Mouse (Mus musculus) embryonic facial prominence, embryonic 13.5 days (tissue): ENCODE measurements around the gene Fgd1. TPM values are rescaled to one million over a fixed set of nuclear protein-coding genes. Genes with fewer than 3 reads are reported as not detected.

Experiments
- ATAC-seq: fragments of 200-750 bp; cut with Nextera tagmentation; 2 replicates; pipeline ENCODE4 v1.8.0; 2017; ENCODE audit warnings: low read depth; ENCODE audit not compliant: insufficient number of reproducible peaks, insufficient read depth, low FRiP score, low TSS enrichment
- H3K27ac ChIP-seq: fragments of 300-500 bp; sonication (generic); 2 replicates; pipeline ENCODE4 v1.5.1; 2015; ENCODE audit warnings: moderate library complexity, mild to moderate bottlenecking, inconsistent platforms
- H3K27me3 ChIP-seq: fragments of 300-500 bp; sonication (generic); 2 replicates; pipeline ENCODE4 v1.6.1; 2015; ENCODE audit warnings: mild to moderate bottlenecking, inconsistent platforms
- H3K36me3 ChIP-seq: fragments of 300-500 bp; sonication (generic); 2 replicates; pipeline ENCODE4 v1.6.1; 2015; ENCODE audit warnings: mild to moderate bottlenecking, inconsistent platforms
- H3K4me1 ChIP-seq: fragments of 300-500 bp; sonication (generic); 2 replicates; pipeline ENCODE4 v1.6.1; 2015; ENCODE audit warnings: inconsistent platforms
- H3K4me2 ChIP-seq: fragments of 300-500 bp; sonication (generic); 2 replicates; pipeline ENCODE4 v1.6.1; 2015; ENCODE audit warnings: moderate library complexity, mild to moderate bottlenecking, inconsistent platforms
- H3K4me3 ChIP-seq: fragments of 300-500 bp; sonication (generic); 2 replicates; pipeline ENCODE4 v1.5.1; 2015; ENCODE audit warnings: mild to moderate bottlenecking, inconsistent platforms
- H3K9ac ChIP-seq: fragments of 300-500 bp; sonication (generic); 2 replicates; pipeline ENCODE4 v1.6.1; 2015; ENCODE audit warnings: mild to moderate bottlenecking, inconsistent platforms
- H3K9me3 ChIP-seq: fragments of 300-500 bp; sonication (generic); 2 replicates; pipeline ENCODE4 v1.6.1; 2016; ENCODE audit warnings: inconsistent platforms
- WGBS: fragments of 180-500 bp; shearing (Covaris S2); methylation state at CpG from one replicate; pipeline ENCODE4 v1.1.7; 2015; ENCODE audit warnings: mixed read lengths; 5-methylcytosine and 5-hydroxymethylcytosine counted together
- polyA plus RNA-seq: library from polyadenylated mRNA; unstranded; fragments of >200 nt; fragmentation: Nextera tagmentation; extraction: Ambion mirVana; gene quantifications from 2 replicates; pipeline ENCODE4 v1.2.1, GENCODE M21; 2015

The Fgd1 gene
- polyA plus RNA-seq, 1 experiment from 2014 or later: 15.9 TPM

DNA sequence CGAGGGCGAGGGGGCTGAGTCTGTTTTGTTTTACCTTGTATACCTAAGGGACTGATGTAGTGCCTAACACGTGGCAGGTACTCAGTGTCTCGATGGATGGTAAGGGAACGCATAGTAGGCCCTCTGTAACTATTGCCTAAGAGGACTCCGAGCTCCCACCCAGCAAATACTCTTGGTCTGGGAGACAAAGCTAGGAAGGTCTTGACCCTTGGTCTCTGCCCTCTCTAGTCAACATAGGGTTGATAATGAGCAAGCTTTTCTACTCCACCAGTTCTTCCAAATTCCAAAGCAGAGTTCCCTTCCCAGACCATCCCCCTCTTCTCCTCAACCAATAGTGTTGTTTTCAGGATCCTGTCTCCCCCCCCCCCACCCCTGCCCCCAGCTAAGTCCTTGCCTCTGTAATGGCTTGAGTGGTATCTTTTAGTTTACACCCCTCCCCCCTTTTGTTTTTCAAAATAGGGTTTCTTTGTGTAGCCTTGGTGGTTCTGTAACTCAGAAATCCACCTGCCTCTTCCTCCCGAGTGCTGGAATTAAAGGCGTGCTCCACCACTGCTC, 3.8 kb downstream of the Fgd1 start:
- Histone ChIP-seq H3K27me3 (no peaks in the 10 kb centered on the region; the same call in 1 of the 2 replicates), H3K4me2 (peak overlapping the region; percentile 68), H3K9ac (0 out of 2 replicates have a peak overlapping the region, but pooled peaks have one; percentile 89), H3K9me3 (no peaks in the 10 kb centered on the region), H3K36me3 (no peaks in the 10 kb centered on the region), H3K4me1 (peaks cover 33% of the 10 kb centered on the region), H3K27ac (no peak overlapping the region), H3K4me3 (peak overlapping the region; percentile 65; the same call in 1 of the 2 replicates)
- ATAC-seq: no peak
- 52% methylated on average over 8 of the region's 8 CpGs for WGBS

DNA sequence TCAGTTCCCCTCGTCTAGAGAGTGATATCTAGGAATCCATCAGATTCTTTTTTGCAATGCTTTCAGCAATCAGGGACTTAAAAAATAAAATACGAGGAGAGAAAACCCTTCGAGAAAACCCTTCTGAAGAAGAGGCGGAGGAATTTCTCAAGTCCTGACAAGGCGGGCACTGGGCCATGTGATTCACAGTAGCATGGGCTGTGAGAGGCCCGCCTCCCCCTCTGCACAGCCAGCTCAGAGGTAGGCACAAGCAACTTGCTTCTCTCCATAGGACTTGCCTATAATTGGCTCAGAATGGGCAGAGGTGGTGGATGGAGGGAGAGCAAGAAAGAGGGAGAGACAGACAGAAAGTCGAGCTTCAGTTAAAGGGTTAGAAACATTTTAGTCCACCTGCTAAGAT, 4.4 kb downstream of the Fgd1 start:
- Histone ChIP-seq H3K27me3 (no peaks in the 10 kb centered on the region; the same call in 1 of the 2 replicates), H3K36me3 (no peaks in the 10 kb centered on the region), H3K4me1 (peaks cover 33% of the 10 kb centered on the region), H3K9ac (no peak overlapping the region), H3K4me2 (no peak overlapping the region), H3K4me3 (no peak overlapping the region), H3K27ac (no peak overlapping the region), H3K9me3 (no peaks in the 10 kb centered on the region)
- no peak for ATAC-seq
- 75% methylated on average over 7 of the region's 7 CpGs for WGBS

DNA sequence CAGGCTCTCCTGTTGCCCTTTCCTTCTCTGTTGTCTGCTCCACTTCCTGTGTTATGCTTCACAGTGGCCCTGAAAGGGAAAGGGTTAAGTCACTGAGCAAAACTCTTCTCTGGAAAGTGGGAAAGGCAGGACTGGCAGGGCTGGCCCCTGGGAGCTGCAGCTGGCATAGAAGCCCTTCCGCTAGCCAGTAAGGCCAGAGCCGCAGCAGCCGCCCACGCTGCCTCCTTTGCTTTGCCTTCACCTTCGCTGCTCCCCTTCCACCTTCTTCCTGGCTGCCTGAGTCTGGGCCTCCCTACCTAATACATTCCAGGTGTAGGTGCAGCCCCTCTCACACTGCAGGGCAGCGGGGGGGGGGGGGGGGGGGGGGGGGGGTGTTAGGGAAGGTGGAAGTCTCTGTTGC, 8.5 kb downstream of the Fgd1 start:
- peak overlapping the region; percentile 37 for H3K4me2 ChIP-seq
- peak overlapping the region; percentile 60; the same call in 1 of the 2 replicates for H3K27ac ChIP-seq

DNA sequence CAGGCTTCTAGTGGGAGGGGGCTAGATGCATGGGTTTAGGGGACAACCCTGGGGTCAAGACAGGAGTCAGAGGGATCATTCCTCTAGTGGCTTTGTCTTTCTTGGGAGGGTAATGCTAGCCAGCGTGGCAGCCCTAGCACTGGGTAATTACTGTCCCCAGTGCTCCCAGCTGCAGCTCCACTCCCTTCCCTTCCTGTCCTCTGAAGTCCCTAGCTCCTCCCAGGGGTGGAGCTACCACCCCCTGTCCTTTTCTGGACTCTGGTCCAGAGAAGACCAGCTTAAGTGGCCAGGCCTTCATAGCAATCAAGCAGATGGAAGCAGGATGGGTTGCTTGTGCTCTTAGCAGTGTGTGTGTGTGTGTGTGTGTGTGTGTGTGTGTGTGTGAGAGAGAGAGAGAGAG, 9.6 kb downstream of the Fgd1 start:
- Histone ChIP-seq H3K27ac (no peak overlapping the region), H3K9ac (no peak overlapping the region), H3K4me2 (no peak overlapping the region), H3K4me1 (peaks cover 15% of the 10 kb centered on the region), H3K36me3 (no peaks in the 10 kb centered on the region), H3K9me3 (no peaks in the 10 kb centered on the region), H3K27me3 (peaks cover 7% of the 10 kb centered on the region; the same call in 1 of the 2 replicates), H3K4me3 (no peak overlapping the region)
- no peak for ATAC-seq
- 30% methylated on average over 1 of the region's 1 CpGs for WGBS

More for the DNA sequence above, 8.5 kb downstream of the Fgd1 start:
- ATAC-seq: no peak
- H3K9me3 ChIP-seq: no peaks in the 10 kb centered on the region
- peaks cover 22% of the 10 kb centered on the region for H3K4me1 ChIP-seq
- H3K4me3 ChIP-seq: peak overlapping the region; percentile 9; the same call in 1 of the 2 replicates
- H3K9ac ChIP-seq: no peak overlapping the region
- WGBS: 40% methylated on average over 5 of the region's 6 CpGs
- H3K27me3 ChIP-seq: peaks cover 7% of the 10 kb centered on the region; the same call in 1 of the 2 replicates
- no peaks in the 10 kb centered on the region for H3K36me3 ChIP-seq

DNA sequence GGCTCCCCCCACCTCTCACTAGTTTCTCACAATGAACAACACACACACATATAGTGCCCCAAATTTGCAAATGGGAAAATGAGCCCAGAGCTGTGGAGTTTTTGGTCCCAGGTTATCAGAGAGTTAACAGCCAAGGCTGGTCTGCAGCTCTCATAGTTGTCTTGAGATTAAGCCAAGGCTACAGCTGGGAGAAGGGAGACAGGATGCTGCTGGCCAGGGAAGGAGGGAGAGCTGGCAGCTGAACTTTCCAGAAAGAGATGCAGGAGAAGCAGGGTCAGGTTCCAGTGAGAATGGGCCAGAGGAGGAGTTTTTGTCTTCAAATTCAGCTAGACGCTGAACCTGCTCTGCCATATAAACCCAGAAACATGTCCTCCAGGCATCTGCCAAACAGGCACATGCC, 13.4 kb downstream of the Fgd1 start:
- no peaks in the 10 kb centered on the region for H3K36me3 ChIP-seq
- no peak overlapping the region for H3K4me3 ChIP-seq
- no peak for ATAC-seq
- H3K9me3 ChIP-seq: no peaks in the 10 kb centered on the region
- peaks cover 7% of the 10 kb centered on the region; the same call in 1 of the 2 replicates for H3K27me3 ChIP-seq
- WGBS: 67% methylated on average over 1 of the region's 1 CpGs
- H3K27ac ChIP-seq: no peak overlapping the region
- H3K4me2 ChIP-seq: no peak overlapping the region
- peaks cover 2% of the 10 kb centered on the region for H3K4me1 ChIP-seq
- H3K9ac ChIP-seq: no peak overlapping the region

DNA sequence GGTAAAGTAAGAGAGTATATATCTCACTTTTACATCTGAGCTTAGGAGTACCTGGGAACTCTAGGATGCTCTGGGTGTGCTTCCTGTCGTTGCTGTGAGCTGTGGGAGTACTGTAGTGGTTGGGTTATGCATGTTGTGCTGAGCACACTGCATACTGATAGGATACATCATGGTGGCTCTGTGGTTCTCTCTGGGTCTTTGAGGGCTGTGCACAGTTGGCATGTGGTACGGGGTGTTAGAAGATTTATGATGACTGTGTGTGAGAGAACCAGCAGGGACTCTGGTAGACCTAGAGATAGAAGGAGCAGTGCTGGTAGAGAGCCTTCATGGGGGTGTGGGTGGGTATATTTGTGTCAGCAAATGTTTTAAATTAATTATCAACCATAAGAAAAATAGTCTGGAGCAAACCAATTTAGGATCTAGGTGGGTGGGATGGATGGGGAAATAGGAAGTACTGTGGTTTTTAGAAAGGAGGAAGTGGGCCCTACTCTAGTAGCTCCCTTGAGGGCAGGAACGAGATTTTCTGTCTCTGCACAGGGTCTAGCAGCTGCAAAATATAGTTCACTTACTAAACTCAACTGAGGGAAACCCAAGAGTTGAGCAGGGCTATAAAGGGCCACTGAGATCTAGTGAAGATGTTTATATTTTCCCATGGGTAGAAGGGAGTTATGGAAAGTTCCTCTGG, 15.8 kb downstream of the Fgd1 start:
- Histone ChIP-seq H3K4me2 (no peak overlapping the region), H3K36me3 (peaks cover 2% of the 10 kb centered on the region; the same call in 1 of the 2 replicates), H3K9me3 (no peaks in the 10 kb centered on the region), H3K27ac (no peak overlapping the region), H3K9ac (no peak overlapping the region), H3K4me1 (no peaks in the 10 kb centered on the region), H3K4me3 (no peak overlapping the region), H3K27me3 (peaks cover 10% of the 10 kb centered on the region)
- 71% methylated on average over 3 of the region's 3 CpGs for WGBS
- no peak for ATAC-seq

DNA sequence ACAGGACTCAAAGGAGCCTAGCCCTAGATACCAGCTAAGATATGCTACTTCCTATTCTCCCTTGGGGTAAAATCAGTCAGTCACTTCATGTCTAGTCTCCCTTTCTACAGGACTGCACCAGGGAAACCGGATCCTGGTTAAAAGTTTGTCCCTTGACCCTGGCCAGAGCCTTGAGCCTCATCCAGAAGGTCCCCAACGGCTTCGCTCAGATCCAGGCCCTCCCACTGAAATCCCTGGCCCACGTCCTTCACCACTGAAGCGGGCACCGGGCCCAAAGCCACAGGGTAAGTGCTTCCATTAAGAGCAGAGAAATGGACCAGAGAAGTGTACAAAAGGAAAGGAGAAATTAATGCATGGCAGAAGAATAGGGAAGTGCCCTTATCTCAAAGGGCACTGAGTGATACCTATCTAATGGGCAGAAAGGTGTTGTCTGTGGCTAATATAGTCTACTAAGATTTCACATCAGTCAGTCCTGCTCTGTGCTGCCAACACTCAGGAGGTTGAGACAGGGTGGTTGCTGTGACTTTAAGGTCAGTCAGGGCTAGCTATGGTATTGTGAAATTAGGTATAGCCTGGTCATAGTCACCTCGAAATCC, 20.2 kb downstream of the Fgd1 start:
- H3K36me3 ChIP-seq: peaks cover 31% of the 10 kb centered on the region
- WGBS: 83% methylated on average over 7 of the region's 7 CpGs
- no peaks in the 10 kb centered on the region for H3K4me1 ChIP-seq
- H3K4me3 ChIP-seq: no peak overlapping the region
- H3K9me3 ChIP-seq: no peaks in the 10 kb centered on the region
- H3K27me3 ChIP-seq: peaks cover 10% of the 10 kb centered on the region
- H3K27ac ChIP-seq: no peak overlapping the region
- no peak overlapping the region for H3K9ac ChIP-seq
- no peak overlapping the region for H3K4me2 ChIP-seq
- ATAC-seq: no peak

DNA sequence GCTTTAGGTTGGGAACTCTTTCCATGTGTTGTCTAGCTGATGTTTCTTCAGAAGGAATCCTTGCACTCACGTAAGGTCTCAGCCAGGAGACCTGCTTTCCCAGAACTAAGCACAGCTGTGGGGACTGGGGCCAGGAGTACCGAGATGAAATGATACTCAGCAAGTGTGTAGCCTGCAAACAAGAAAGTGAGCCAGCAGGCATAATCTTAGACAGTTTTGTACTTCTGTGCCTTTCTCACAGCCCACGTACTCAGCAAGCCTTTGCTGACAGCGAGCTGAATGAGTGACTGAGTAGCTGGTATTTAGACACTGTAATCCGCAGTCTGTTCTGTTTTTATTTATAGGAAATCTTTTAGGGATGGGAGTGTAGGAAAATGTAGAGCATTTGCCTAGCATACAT, 21.9 kb downstream of the Fgd1 start:
- Histone ChIP-seq H3K4me3 (no peak overlapping the region), H3K27me3 (peaks cover 15% of the 10 kb centered on the region), H3K36me3 (peaks cover 47% of the 10 kb centered on the region), H3K9ac (no peak overlapping the region), H3K27ac (no peak overlapping the region), H3K4me2 (no peak overlapping the region), H3K9me3 (no peaks in the 10 kb centered on the region), H3K4me1 (no peaks in the 10 kb centered on the region)
- ATAC-seq: no peak
- 84% methylated on average over 5 of the region's 5 CpGs for WGBS

DNA sequence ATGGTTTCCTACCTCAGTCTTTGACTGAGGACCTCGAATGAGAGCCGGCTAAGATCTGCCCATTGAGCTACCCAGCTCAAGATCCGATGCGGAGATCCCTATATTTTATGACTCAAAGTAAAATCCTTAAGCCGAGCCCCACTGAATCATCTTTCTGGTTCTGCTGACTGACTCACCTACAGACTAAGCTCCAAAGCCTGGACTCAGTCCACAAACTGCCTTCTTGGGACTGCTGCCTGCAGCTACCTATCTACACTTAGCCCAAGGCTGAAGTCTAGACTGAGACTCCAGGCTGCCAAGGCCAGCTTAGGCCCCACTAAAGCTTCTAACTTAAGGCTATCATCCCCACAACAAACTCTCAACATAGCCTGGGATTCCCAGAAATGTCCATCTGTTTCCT, 30.1 kb downstream of the Fgd1 start:
- H3K27me3 ChIP-seq: peaks cover 5% of the 10 kb centered on the region; the same call in 1 of the 2 replicates
- ATAC-seq: no peak
- no peak overlapping the region for H3K4me3 ChIP-seq
- H3K4me1 ChIP-seq: no peaks in the 10 kb centered on the region
- H3K9me3 ChIP-seq: no peaks in the 10 kb centered on the region
- H3K4me2 ChIP-seq: no peak overlapping the region
- WGBS: 94% methylated on average over 5 of the region's 5 CpGs
- H3K36me3 ChIP-seq: peaks cover 59% of the 10 kb centered on the region
- no peak overlapping the region for H3K27ac ChIP-seq
- no peak overlapping the region for H3K9ac ChIP-seq

DNA sequence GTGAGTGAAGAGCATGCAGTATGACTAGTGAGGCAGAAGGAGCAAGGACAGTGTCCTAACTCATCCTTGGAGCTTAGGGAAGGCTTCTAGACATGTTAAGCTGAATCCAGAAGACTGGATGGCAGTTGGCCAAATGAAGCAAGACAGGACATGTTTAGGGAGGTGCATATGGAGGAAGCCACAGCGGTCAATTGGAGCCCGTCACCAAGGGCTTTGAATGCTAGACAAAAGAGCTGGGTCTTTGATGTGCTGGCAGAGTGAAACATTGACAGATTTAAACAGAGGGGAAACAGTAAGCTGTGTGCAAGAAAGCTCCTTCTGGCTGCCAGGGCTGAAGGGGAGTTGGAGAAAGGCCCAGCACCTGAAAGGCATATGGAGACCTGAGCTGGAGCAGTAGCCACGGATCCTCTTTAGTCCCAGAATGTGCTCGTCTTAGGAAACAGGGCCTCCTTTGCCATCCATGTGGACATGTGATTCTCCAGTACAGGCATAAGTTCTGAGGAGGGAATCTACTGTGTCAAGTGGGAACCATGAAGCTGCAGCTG, 31.1 kb downstream of the Fgd1 start:
- Histone ChIP-seq H3K36me3 (peaks cover 53% of the 10 kb centered on the region), H3K4me3 (no peak overlapping the region), H3K9ac (no peak overlapping the region), H3K27me3 (no peaks in the 10 kb centered on the region; the same call in 1 of the 2 replicates), H3K4me2 (no peak overlapping the region), H3K27ac (no peak overlapping the region), H3K4me1 (no peaks in the 10 kb centered on the region), H3K9me3 (no peaks in the 10 kb centered on the region)
- 81% methylated on average over 4 of the region's 4 CpGs for WGBS
- ATAC-seq: no peak

DNA sequence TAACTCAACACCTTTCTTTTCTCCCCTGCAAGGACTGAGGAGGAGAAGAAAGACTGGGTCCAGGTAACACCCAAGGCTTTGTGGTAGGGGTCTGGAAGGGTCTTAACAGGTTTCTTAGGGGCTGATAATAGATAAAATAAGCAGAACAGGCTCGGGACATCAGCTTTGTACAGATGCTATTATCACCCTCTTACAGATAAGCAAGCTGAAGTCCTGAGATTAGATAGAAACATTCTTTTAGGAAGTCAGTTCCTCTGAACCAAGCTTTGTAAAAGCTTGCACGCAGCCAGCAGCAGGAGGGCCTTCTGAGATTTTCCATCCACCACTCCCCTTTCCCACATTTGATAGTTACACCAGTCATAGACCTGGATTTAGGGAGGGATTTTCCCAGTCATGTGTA, 39.6 kb downstream of the Fgd1 start:
- no peaks in the 10 kb centered on the region for H3K9me3 ChIP-seq
- H3K4me1 ChIP-seq: no peaks in the 10 kb centered on the region
- peaks cover 20% of the 10 kb centered on the region for H3K27me3 ChIP-seq
- no peak overlapping the region for H3K27ac ChIP-seq
- ATAC-seq: no peak
- peaks cover 49% of the 10 kb centered on the region for H3K36me3 ChIP-seq
- no peak overlapping the region for H3K4me2 ChIP-seq
- H3K4me3 ChIP-seq: no peak overlapping the region
- no peak overlapping the region for H3K9ac ChIP-seq
- 76% methylated on average over 2 of the region's 2 CpGs for WGBS
